Mouse (Mus musculus) thymus, postnatal 36 days (tissue): Measurements from ENCODE around the gene Ube2v1.
A peak's percentile ranks its signal among the peaks of the same experiment; 100 is the strongest.
"Not testable (repeated sequence)": the region's sequence is repeated elsewhere in the genome, so short reads cannot be mapped to it uniquely, and the experiment has no call there.

Experiments
- DNase-seq, 2 experiments: peaks; one replicate each; pipeline ENCODE4 v3.0.0; 2022; ENCODE audit warnings: mixed read lengths in 2 of 2

Ube2v1 gene

GRCm38 (mm10) chr2:167654911-167655600 lies 23.2 kb upstream of the Ube2v1 start:
- no peak for DNase-seq

GRCm38 (mm10) chr2:167652694-167653093 lies 20.8 kb upstream of the Ube2v1 start:
- no peak for DNase-seq

GRCm38 (mm10) chr2:167651622-167652021 lies 19.7 kb upstream of the Ube2v1 start:
- no peak for DNase-seq

- no peak for DNase-seq
Observed at GRCm38 (mm10) chr2:167649290-167650032, 17.6 kb upstream of the Ube2v1 start.

GRCm38 (mm10) chr2:167646411-167646810 lies 14.5 kb upstream of the Ube2v1 start:
- DNase-seq, result no peak

- not testable (repeated sequence) for DNase-seq
Observed at GRCm38 (mm10) chr2:167643356-167644052, 11.6 kb upstream of the Ube2v1 start.

- DNase-seq, result no peak
Observed at GRCm38 (mm10) chr2:167642164-167642563, 10.3 kb upstream of the Ube2v1 start.

- peak; percentile 51 to 56 for DNase-seq
Observed at GRCm38 (mm10) chr2:167641337-167641736, 9.4 kb upstream of the Ube2v1 start.

- peak; percentile 59 to 64 for DNase-seq
Observed at GRCm38 (mm10) chr2:167640279-167640678, 8.4 kb upstream of the Ube2v1 start.

GRCm38 (mm10) chr2:167634865-167635512 lies 3.1 kb upstream of the Ube2v1 start:
- DNase-seq, result no peak

- peak; percentile 91 to 95 for DNase-seq
Observed at GRCm38 (mm10) chr2:167634338-167634770, 2.5 kb upstream of the Ube2v1 start.

- no peak for DNase-seq
Observed at GRCm38 (mm10) chr2:167633537-167633872, 1.6 kb upstream of the Ube2v1 start.

GRCm38 (mm10) chr2:167632731-167633536 lies 1.0 kb upstream of the Ube2v1 start:
- no peak for DNase-seq

- DNase-seq, result peak; percentile 43 to 65
Observed at GRCm38 (mm10) chr2:167631181-167631590, 709 bp downstream of the Ube2v1 start.

- DNase-seq, result peak in 1 of 2 experiments; percentile 37
Observed at GRCm38 (mm10) chr2:167630421-167630820, 1.5 kb downstream of the Ube2v1 start.

- no peak for DNase-seq
Observed at GRCm38 (mm10) chr2:167629665-167630209, 2.2 kb downstream of the Ube2v1 start.

- DNase-seq, result no peak
Observed at GRCm38 (mm10) chr2:167628872-167629271, 3.0 kb downstream of the Ube2v1 start.

- no peak for DNase-seq
Observed at GRCm38 (mm10) chr2:167627019-167627418, 4.9 kb downstream of the Ube2v1 start.

GRCm38 (mm10) chr2:167625670-167626069 lies 6.2 kb downstream of the Ube2v1 start:
- no peak for DNase-seq

GRCm38 (mm10) chr2:167624368-167625075 lies 7.4 kb downstream of the Ube2v1 start:
- DNase-seq, result no peak

- no peak for DNase-seq
Observed at GRCm38 (mm10) chr2:167622965-167623364, 8.9 kb downstream of the Ube2v1 start.
